Mouse (Mus musculus): ENCODE measurements at regions not wholly inside any gene's neighbourhood (a gene's known extent, or its start where the extent isn't known, plus 50 kb on each side); places are given as distances from the start of the nearest gene placed in this dataset.

GRCm38 (mm10) chr15:24566981-24567380, 846.6 kb downstream of the Basp1 start:
- no peak for TF ChIP-seq CTCF (IDR thresholded peaks at IDR 0.05; ENCODE audit: low read depth, low read length)
- no peak for TF ChIP-seq POLR2A (IDR thresholded peaks at IDR 0.05; ENCODE audit: borderline replicate concordance, low read depth, low read length)

All from bone marrow macrophage, adult 2 months (primary cell).